Mouse (Mus musculus): ENCODE results near the gene Fcgr3. TPM values are rescaled to one million over a fixed set of nuclear protein-coding genes. Genes with fewer than 3 reads are reported as not detected.
A peak's percentile ranks its signal among the peaks of the same experiment; 100 is the strongest.
"Not testable (repeated sequence)": the region's sequence is repeated elsewhere in the genome, so short reads cannot be mapped to it uniquely, and the experiment has no call there.

Gene Fcgr3
- total RNA-seq, 2 experiments from 2014 or later: 9.7 to 10.4 TPM

DNA sequence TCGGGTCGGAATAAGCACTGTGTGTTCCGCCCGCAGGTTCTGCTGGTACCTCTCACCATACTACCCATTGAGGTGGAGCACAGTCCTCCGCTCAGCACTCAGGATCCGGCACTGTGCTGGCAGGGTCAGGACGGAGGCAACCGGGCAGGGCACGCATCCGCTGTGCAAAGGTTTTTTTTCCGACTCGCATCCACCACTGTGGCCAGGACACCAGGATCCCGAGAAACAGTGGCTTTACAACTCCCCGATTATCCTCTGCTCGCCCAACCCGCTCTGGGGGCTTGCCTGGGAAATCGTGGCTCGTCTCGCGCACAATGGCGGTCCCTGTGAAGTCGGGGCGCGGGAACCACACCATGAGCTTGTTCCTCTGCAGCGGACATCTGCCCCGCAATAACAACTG, 21.0 kb upstream of the Fcgr3 start:
- no peak for DNase-seq

DNA sequence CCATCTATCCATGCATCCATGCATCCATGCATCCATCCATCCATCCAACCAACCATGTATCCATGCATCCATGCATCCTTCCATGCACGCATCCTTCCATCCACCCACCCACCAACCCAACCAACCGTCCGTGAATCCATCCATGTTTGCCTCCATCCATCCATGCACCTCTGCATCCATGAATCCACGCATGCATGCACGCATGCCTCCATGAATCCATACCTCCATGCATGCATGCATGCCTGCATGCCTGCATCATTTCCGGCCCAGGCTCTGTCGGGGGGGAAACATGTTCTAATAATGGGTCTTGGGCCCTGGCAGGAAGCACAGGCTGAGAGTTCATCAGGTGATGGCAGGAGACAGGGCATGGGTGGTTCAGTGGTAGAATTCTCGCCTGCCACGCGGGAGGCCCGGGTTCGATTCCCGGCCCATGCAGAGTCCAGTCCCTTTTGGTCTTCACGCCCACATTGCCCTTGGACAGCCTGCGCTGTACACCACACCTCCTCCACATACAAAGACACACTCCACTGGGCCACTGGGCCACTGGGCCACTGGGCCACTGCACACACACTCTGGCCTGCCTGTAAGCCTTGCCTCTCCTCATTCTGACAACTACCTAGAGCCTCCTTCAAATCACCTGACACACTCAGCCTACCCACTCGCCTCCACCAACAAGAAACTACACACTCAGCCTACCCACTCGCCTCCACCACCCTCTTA, 16.9 kb upstream of the Fcgr3 start:
- not testable (repeated sequence) for DNase-seq

DNA sequence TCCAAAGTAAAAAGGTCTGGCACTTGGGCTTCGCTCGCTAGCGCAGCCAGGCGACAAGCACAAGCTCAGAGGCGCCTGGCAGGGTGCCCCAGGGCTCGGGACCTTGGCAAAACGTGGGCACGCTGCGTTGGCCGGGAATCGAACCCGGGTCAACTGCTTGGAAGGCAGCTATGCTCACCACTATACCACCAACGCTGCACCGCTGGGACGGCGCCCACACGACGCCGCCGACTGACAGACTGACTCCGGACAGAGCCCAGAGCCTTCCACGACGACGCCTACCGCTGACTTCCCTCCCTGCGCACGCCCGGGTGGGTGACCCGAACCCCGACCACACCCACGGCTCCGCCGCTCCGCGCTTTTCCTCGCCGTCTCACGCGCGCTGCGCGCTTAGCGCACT, 15.1 kb upstream of the Fcgr3 start:
- not testable (repeated sequence) for DNase-seq

DNA sequence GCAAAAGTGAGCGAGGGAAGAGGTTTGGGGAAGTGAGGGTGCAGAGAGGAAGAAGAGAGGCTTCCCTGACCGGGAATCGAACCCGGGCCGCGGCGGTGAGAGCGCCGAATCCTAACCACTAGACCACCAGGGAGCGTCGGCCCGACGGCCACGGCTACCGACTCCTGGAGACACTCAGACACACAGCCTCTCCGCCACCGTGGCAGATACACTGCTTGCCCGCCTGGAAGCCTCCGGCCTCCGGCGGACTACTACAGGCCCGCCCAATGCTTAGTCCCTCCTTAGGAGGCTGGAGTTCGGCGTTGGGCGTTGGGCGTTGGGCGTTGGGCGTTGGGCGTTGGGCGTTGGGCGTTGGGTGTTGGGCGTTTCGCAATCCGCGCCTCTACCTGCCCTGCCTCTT, 14.6 kb upstream of the Fcgr3 start:
- DNase-seq: not testable (repeated sequence)

DNA sequence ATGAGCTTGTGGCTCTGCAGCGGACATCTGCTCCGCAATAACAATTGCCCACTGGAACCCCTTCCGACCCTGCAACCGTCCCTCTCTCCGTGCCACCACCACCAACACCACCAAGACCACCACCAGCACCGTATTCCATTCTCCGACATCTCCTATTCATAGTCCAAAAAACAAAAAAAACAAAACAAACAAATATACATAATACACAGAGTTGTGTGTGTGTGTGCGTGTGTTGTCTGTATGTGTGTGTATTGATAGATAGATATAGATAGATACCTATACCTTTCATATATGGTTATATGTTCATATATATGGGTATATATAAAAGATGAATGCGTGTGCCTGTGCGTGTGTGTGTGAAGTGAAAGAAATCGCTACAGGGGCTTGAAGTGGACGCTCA, 13.7 kb upstream of the Fcgr3 start:
- DNase-seq: not testable (repeated sequence)

DNA sequence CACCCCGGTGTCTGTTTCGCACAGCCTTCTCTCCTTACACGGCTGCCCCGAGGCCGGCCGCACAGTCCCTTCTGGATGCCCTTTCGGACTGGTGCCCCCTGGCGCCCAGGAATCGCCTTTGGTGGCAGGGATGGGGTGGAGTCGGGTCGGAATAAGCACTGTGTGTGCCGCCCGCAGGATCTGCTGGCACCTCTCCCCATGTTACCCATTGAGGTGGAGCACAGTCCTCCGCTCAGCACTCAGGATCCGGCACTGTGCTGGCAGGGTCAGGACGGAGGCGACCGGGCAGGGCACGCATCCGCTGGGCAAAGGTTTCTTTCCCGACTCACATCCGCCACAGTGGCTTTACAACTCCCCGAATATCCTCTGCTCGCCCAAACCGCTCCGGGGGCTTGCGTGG, 13.2 kb upstream of the Fcgr3 start:
- DNase-seq: not testable (repeated sequence)

DNA sequence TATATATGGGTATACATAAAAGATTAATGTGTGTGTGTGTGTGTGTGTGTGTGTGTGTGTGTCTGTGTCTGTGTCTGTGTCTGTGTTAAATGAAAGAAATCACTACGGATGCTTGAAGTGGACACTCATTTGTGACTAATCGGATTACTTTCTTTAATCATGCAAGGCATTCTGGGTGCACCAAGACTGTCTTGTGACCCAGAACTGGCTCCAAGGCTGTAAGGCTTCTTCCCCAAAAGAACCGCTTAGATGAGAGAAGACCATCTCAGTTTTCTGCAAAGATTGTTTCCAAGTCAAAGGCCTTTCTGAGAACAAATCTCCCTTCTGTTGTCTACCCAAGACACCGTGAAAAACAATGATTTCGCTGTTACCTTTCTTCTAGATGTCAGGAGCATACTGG, 12.5 kb upstream of the Fcgr3 start:
- not testable (repeated sequence) for DNase-seq

DNA sequence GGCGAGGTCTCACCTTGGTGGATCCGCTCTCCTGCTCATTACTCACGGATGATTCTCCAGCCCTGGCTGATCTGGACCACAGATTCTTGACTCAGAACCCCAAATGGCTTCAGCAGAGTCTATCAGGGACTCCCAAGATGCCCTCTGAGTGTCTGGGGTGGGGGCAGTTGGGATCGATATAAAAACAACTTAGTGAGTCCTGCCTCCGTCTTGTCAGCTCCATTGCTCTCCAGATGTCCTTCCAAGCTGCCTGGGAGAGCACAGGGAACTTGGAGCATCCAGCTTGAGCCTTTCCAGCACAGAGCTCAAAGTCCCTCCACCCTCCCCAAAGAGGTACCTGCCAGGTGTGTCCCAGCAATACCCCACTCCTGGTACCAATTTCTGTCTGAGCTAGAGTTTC, 11.4 kb upstream of the Fcgr3 start:
- not testable (repeated sequence) for DNase-seq

DNA sequence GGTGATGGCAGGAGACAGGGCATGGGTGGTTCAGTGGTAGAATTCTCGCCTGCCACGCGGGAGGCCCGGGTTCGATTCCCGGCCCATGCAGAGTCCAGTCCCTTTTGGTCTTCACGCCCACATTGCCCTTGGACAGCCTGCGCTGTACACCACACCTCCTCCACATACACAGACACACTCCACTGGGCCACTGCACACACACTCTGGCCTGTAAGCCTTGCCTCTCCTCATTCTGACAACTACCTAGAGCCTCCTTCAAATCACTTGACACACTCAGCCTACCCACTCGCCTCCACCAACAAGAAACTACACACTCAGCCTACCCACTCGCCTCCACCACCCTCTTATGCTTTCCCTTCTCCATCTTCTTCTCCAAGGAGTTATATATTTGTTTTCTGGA, 9.5 kb upstream of the Fcgr3 start:
- not testable (repeated sequence) for DNase-seq

DNA sequence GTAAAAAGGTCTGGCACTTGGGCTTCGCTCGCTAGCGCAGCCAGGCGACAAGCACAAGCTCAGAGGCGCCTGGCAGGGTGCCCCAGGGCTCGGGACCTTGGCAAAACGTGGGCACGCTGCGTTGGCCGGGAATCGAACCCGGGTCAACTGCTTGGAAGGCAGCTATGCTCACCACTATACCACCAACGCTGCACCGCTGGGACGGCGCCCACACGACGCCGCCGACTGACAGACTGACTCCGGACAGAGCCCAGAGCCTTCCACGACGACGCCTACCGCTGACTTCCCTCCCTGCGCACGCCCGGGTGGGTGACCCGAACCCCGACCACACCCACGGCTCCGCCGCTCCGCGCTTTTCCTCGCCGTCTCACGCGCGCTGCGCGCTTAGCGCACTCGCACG, 7.5 kb upstream of the Fcgr3 start:
- not testable (repeated sequence) for DNase-seq

DNA sequence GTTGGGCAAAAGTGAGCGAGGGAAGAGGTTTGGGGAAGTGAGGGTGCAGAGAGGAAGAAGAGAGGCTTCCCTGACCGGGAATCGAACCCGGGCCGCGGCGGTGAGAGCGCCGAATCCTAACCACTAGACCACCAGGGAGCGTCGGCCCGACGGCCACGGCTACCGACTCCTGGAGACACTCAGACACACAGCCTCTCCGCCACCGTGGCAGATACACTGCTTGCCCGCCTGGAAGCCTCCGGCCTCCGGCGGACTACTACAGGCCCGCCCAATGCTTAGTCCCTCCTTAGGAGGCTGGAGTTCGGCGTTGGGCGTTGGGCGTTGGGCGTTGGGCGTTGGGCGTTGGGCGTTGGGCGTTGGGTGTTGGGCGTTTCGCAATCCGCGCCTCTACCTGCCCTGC, 7.0 kb upstream of the Fcgr3 start:
- DNase-seq: not testable (repeated sequence)

DNA sequence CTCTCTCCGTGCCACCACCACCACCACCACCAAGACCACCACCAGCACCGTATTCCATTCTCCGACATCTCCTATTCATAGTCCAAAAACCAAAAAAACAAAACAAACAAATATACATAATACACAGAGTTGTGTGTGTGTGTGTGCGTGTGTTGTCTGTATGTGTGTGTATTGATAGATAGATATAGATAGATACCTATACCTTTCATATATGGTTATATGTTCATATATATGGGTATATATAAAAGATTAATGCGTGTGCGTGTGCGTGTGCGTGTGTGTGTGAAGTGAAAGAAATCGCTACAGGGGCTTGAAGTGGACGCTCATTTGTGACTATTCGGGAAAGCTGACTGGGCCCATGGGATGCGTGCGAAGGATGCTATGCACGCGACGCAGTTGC, 6.1 kb upstream of the Fcgr3 start:
- not testable (repeated sequence) for DNase-seq

DNA sequence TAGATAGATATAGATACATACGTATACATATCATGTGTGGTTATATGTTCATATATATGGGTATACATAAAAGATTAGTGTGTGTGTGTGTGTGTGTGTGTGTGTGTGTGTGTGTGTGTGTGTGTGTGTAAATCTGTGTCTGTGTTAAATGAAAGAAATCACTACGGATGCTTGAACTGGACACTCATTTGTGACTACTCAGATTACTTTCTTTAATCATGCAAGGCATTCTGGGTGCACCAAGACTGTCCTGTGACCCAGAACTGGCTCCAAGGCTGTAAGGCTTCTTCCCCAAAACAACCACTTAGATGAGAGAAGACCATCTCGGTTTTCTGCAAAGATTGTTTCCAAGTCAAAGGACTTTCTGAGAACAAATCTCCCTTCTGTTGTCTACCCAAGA, 4.8 kb upstream of the Fcgr3 start:
- DNase-seq: not testable (repeated sequence)

DNA sequence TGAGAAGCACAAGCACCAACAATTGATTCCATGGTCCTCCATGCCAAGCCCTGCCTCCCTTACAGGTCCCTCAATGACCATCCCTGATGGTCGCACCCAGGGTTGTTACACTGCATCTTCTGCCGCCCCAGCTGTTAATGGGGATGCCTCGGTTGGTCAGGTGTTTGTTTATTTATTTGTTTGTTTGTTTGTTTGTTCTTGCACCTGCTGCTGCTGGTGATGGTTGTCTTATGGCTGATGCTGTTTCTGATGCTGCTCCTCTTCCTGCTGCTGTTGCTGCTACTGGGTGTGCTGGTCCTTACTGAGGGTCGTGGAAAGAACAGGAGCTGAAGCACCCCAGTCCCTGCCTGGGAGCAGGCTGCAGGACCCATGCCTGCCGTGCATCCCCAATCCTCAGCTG, 3.2 kb upstream of the Fcgr3 start:
- not testable (repeated sequence) for DNase-seq

DNA sequence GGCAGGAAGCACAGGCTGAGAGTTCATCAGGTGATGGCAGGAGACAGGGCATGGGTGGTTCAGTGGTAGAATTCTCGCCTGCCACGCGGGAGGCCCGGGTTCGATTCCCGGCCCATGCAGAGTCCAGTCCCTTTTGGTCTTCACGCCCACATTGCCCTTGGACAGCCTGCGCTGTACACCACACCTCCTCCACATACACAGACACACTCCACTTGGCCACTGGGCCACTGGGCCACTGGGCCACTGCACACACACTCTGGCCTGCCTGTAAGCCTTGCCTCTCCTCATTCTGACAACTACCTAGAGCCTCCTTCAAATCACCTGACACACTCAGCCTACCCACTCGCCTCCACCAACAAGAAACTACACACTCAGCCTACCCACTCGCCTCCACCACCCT, 1.8 kb upstream of the Fcgr3 start:
- not testable (repeated sequence) for DNase-seq

DNA sequence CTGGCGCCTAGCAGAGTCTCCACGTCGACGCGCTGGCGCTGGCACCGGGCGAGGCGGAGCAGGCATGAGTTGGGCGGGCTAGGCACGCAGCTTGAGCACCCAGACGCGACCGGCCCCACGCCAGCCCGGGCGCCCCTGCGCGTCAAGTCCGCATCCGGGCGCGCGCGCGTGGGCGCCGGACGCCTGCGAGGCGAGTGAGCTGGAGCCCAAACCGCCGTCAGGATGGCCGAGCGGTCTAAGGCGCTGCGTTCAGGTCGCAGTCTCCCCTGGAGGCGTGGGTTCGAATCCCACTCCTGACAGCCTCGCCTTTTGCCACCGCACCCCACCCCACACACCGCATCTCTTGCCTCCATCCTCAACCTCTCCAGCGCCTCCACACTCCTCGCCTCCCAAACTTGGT, 1.0 kb upstream of the Fcgr3 start:
- DNase-seq: peak; percentile 49 to 66

DNA sequence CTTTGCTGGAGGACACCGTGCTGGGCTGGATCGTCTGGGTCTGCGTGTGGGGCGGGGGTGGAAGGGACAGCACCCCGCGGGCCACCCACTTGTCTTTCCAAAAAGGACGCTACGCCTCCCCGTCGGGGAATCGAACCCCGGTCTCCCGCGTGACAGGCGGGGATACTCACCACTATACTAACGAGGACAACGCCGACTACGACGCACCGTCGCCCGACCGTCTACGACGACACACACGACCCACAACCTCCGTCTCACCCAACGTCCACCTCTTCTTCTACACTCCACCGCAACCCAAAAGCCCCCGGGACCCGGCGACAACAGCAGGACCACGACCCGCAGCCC, 480 bp upstream of the Fcgr3 start:
- peak; percentile 54 for DNase-seq

DNA sequence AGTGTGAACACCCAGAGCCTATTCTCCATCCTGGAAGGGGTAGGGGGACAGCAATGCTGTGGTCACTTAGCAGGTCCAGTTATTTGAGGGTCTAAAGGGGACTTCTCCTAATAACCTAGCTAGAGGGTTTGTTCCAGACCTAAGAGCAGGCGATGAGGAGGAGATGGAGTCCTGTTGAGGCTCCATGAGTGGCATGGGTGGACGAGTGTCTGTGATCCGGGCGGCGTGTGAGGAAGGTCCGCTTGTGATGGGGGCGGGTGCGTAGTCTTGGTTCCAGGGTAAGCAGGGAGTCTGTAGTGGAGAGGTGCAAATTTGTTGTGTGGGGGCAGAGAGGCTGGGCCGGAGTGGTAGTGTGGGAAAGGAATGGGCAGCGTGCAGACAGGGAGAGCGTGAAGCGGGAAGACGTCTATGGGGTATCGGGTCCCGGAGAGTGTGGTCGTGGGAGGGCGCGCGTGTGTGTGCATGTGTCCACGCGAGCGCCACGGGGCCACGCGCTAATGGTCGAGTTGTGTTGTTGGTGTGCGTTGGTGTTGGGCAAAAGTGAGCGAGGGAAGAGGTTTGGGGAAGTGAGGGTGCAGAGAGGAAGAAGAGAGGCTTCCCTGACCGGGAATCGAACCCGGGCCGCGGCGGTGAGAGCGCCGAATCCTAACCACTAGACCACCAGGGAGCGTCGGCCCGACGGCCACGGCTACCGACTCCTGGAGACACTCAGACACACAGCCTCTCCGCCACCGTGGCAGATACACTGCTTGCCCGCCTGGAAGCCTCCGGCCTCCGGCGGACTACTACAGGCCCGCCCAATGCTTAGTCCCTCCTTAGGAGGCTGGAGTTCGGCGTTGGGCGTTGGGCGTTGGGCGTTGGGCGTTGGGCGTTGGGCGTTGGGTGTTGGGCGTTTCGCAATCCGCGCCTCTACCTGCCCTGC, 905 bp downstream of the Fcgr3 start:
- DNase-seq: peak; percentile 64 to 68

DNA sequence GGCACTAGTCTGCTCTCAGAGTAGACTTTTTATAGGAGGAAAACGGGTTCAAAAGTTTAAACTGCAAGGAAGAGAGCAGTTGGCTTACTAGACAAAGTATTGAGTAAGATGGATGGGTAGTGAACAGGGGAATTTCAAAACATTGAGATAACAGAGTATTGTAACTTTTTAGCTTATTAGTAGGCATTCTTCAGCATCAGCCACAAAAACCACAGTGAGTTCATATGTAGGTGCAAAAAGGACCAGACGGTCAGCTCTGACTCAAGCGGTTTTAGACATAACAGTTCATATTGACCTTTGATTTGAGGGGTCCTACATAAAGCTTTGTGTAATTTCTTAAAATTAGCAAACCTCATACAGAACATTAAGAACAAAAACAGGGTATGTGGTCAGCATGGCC, 3.2 kb downstream of the Fcgr3 start:
- no peak for DNase-seq

DNA sequence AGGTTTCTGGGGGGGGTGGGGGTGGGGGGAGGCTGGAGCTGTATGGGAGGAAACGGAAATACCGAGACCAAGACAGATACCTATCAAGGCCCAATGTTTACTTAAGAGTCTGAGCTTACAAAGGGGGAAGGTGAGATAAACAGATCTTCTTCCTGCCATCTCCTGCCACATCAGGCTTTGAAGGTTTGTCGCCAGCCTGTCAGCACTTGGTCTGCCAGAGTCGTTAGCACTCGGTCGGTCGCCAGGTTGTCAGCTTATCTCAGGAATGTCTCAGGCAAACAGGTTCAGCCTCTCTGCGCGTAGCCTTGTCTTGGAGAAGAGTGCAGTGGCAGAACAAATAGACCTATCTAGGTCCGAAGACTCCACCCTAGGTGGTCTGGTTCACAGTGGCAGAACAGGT, 4.3 kb downstream of the Fcgr3 start:
- no peak for DNase-seq

DNA sequence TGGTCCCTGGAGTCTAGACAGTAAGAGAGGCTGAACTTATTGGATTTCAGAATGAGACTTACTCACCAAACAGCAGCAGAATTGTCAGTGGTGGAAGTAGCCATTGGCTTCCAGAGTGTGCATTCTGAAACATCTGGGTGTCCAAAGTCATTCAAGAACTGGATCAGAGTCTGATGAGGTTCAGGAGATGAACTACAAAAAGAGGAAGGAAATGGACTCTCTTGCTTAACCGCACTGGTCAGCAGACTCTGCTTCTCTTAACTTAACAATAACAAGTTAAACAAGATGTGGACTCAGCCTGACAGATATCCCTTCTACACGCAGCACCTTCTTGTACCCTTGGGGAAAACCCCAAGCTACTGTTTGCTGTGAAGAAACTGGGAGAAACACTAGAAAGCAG, 5.5 kb downstream of the Fcgr3 start:
- no peak for DNase-seq

DNA sequence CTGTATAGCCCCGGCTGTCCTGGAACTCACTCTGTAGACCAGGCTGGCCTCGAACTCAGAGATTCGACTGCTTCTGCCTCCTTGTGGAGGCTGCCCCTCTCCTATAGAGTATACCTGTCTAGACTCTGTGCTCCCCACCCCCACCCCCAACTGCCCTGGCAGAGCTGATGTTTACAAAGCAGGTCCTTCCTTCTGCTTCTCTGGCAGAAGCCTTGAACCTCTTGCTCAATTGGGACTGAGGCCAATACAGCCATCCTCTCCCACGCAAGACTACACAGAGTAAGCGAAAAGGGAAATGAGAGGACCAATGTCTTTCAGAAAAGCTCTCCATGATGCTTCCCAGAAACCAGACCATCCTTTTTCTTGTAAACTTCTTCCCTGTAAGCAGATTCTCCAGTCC, 7.5 kb downstream of the Fcgr3 start:
- DNase-seq: no peak

DNA sequence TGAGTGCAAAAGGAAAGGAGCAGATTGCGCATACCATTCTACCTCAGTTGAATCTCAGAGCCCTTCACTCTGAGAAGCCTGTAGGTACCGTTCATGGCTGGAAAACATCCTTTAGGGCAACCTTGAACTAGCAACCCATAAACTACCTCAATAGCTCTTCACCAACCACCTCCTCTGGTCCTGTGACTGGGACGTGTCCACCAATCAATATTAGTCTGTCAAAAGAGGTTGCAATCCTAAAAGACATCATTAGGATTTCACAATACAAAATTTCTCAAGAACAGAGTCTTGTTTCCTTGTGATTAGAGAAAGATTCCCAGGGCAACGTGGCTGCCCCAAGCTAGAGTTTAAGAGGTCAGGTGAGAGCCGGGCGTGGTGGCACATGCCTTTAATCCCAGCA, 11.4 kb downstream of the Fcgr3 start:
- DNase-seq: no peak

DNA sequence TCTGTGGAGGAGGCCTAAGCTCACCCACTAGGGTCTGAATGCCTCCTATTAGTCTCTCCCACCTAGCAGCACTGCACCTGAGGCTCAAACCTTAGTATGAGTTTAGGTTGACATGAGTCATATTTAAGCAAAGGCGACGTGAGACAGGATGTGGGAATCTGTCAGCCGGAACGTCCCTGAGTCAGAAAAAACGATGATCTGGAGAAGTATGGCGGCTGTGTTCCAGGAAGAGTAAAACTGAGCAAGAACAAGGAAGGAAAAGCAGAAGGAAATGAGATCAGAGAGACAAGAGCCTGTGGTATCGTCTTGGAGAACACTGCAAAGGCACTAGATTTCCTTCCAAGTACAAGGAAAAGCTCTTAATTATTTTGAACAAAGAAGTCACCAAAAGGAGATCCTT, 14.0 kb downstream of the Fcgr3 start:
- no peak for DNase-seq

Measured in layer of hippocampus, postnatal 36 days (tissue).